Mouse (Mus musculus) lung, adult 2 months (tissue): ENCODE data around the gene Arhgap32.

Experiments used
- CTCF ChIP-seq: fragments of 200-500 bp; IDR thresholded peaks from 2 replicates; pipeline ENCODE4 v1.5.1; 2011; ENCODE audit warnings: mild to moderate bottlenecking, low read length, control low read depth; ENCODE audit not compliant: insufficient read depth
- POLR2A ChIP-seq: fragments of 200-500 bp; IDR thresholded peaks from 2 replicates; pipeline ENCODE4 v1.6.1; 2011; ENCODE audit warnings: low read depth, mild to moderate bottlenecking, control low read depth, low read length, borderline replicate concordance; ENCODE audit errors: extremely low read depth

DNA sequence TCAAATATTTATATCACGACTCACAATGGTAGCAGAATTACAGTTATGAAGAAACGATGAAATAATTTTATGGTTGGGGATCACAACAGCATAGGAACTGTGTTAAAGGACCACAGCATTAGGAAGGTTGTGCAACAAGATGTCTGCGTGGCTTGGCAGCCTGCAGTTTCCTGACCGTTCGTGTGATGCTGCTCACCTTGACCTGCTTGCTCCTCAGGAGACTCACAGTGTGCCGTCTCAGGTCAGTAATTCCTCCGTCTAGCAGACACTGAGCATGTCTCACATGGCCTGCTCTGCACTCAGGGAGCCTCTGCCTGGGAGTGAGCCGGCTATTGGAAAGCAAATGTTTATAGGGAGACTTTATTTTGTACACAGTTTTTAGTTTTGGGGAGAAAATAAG is 54.8 kb downstream of the Arhgap32 start:
- TF ChIP-seq CTCF, result no peak
- no peak for TF ChIP-seq POLR2A
